Mouse (Mus musculus): ENCODE results near the gene Sash1. TPM values are rescaled to one million over a fixed set of nuclear protein-coding genes. Genes with fewer than 3 reads are reported as not detected.

Gene Sash1
- total and polyA plus RNA-seq, 3 experiments = 0.09 to 0.59 (median 0.24) TPM

DNA sequence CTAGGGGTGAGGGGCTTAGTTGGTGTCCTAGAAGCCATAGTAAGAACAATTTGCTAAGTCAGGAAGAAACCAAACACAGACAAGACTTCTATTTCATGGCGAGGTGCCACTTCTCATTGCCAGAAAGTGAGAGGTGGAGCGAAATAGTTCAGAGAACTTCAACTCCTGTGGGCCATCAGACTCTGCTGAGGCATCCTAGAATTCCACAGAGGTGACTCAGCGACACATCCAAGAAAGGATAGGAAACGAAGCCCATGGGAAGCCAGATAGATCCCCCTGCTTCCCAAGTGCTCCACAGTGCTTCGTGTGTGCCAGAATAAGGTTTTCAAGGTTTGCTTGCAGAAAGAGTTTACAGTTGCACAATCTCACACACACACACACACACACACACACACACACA is 209.1 kb downstream of the Sash1 start:
- no peak overlapping the region for H3K9ac ChIP-seq (ENCODE audit: insufficient read depth, low read depth)
- H3K27ac ChIP-seq (ENCODE audit: insufficient read depth, low read depth) = no peak overlapping the region
- no peak for DNase-seq (ENCODE audit: extremely low read depth)
- in situ Hi-C loops (cut with MboI; ENCODE audit: low pct_ligation_motif_present, low pct_unique_long_range_greater_than_20kb, low sequenced_read_pairs) (loop anchor here (25.0 kb wide), 1 partner anchor 439 kb away; no protein-coding TSS in a partner anchor), dilution Hi-C loops (cut with MboI; ENCODE audit: extremely low pct_ligation_motif_present, extremely low pct_unique_long_range_greater_than_20kb, low sequenced_read_pairs) (no loop called here)
- no peaks in the 10 kb centered on the region for H3K9me3 ChIP-seq (replicated peaks; ENCODE audit: low read length)
- no peaks in the 10 kb centered on the region for H3K36me3 ChIP-seq (replicated peaks in 1 of 2; ENCODE audit: control insufficient read depth in 1 of 2, insufficient read depth in 1 of 2, low read length in 1 of 2)
- no peaks in the 10 kb centered on the region for H3K27me3 ChIP-seq (replicated peaks)
- no peaks in the 10 kb centered on the region for H3K79me2 ChIP-seq (replicated peaks; ENCODE audit: control insufficient read depth, extremely low read depth, insufficient read depth, poor library complexity, severe bottlenecking)
- H3K4me3 ChIP-seq (replicated peaks in 1 of 3; ENCODE audit: low read depth in 2 of 3, low read length in 2 of 3, poor library complexity in 1 of 3) = no peak overlapping the region
- H3K4me1 ChIP-seq (ENCODE audit: control insufficient read depth in 1 of 2, insufficient read depth in 2 of 2) = no peaks in the 10 kb centered on the region
- TF ChIP-seq UBTF (IDR thresholded peaks at IDR 0.05; ENCODE audit: low read depth, low read length) (no peak), TBP (conservative IDR thresholded peaks at IDR 0.05; ENCODE audit: low read depth, low read length) (no peak), MYC (IDR thresholded peaks at IDR 0.05; ENCODE audit: low read depth, low read length) (no peak), NRF1 (IDR thresholded peaks at IDR 0.05; ENCODE audit: low read depth, low read length) (no peak)
- H3K4me2 ChIP-seq (ENCODE audit: insufficient read depth, low read depth, poor library complexity, severe bottlenecking) = no peak overlapping the region

All from CH12.LX (cell line).